Mouse (Mus musculus): ENCODE results near the gene Hnrnpf.
"Not testable (repeated sequence)": the region's sequence is repeated elsewhere in the genome, so short reads cannot be mapped to it uniquely, and the experiment has no call there.

Gene Hnrnpf

GRCm38 (mm10) chr6:117900126-117901080 is at the start of gene Hnrnpf:
Gene Hnrnpf (plus strand): TSS chr6:117900324.
- no peak for DNase-seq (ENCODE audit: low spot score)

DNA sequence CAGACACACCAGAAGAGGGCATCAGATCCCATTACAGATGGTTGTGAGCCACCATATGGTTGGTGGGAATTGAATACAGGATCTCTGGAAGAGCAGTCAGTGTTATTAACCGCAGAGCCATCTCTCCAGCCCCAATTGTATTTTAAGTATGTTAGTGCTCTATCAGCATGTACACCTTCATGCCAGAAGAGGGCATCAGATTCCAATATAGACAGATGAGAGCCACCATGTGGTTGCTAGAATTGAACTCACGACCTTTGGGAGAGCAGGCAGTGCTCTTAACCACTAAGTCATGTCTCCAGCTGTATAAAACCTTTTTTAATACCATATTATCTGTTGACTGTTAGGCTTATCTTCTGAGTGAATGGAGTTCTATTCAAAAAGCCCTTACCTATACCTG is 48.4 kb upstream of the Hnrnpf start:
- no peak for DNase-seq (ENCODE audit: low spot score)

GRCm38 (mm10) chr6:117857990-117858389 is 42.1 kb upstream of the Hnrnpf start:
- no peak for DNase-seq (ENCODE audit: low spot score)

GRCm38 (mm10) chr6:117861848-117862247 is 38.3 kb upstream of the Hnrnpf start, which contains the start of gene Zfp239:
Gene Zfp239 (plus strand): TSS chr6:117862100.
- DNase-seq (ENCODE audit: low spot score): peak; percentile 42

DNA sequence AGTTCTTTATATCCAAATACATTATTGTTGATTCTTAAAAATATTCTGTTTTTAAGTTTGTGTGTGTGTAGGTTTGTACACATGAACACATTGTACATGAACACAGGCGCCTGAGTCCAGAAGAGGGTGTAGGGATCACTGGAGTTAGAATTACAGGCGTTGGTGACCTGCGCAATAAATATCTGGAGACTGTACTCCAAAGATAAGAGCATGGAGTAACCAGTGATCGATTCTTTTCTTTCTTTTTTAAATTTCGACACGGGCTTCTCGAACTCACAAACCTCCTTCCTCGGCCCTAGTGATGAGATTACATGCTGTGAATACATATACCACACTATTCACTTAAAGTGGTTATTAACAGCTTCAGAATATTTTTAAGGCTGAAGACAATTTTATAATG is 37.7 kb upstream of the Hnrnpf start:
- DNase-seq (ENCODE audit: low spot score): no peak

DNA sequence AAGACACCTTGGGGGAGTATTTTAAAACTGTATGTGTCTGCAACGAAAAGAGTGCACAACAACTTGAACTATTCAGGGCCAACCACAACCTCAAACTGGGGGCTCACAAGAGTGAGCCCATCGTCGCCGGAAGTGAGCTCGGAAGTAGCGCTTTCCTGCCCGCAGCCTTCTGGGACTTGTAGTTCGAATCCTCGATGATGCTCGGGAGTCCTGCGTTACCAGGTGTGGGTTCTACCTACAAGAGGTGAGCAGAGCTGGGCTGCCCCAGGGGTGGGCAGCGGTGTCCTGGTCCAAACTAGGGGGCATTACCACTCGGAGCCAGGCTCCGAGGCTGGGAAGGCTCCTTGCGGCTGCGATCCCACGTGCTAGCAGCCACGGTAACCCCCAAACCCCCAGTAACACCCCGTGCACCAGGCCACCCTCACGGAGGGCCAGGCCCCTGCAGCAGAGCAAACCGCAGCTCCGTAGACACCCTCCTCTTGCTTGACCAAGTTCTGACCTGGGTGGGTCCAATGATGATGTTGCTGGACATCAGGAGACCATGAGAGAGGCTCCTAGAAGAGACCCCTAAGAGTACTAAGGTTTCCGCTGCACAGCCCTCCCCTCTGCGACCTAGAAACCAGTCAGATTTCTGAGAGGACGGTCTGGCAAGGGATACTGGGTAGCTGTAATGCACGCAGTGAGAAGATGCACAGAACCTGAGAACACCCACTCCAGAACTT is 37.1 kb upstream of the Hnrnpf start:
- DNase-seq (ENCODE audit: low spot score): peak; percentile 75

- no peak for DNase-seq (ENCODE audit: low spot score)
These were observed 36.4 kb upstream of the Hnrnpf start for GRCm38 (mm10) chr6:117863751-117864150.

- DNase-seq (ENCODE audit: low spot score): no peak
These were observed 31.9 kb upstream of the Hnrnpf start for GRCm38 (mm10) chr6:117868187-117868586.

DNA sequence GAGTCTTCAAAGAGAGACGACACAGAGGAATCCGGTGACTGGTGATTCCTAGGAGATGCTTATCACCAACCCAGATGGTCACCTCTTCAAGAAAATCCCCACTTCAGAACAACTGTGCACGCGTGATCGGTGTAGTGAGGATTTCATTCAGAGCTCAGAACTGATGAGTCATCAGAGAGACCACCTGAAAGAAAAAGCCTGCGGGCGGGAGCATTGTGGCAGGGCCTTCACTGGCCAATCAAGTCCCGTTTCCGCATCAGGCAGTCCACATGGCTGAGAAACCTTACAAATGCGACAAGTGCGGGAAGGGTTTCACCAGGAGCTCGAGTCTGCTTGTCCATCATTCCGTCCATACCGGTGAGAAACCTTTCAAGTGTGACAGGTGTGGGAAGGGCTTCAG is 29.1 kb upstream of the Hnrnpf start:
- DNase-seq (ENCODE audit: low spot score): peak; percentile 57

DNA sequence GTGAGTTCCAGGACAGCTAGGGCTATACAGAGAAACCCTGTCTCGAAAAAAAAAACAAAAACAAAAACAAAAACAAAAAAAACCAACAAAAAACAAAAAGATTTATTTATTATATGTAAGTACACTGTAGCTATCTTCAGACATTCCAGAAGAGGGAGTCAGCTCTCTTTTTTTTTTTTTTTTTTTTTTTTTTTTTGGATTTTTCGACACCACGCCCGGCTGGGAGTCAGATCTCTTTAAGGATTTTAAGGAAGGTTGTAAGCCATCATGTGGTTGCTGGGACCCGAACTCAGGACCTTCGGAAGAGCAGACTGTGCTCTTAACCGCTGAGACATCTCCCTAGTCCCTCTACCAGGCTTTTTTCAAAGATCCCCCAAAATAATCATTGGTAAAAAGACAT is 26.7 kb upstream of the Hnrnpf start:
- DNase-seq (ENCODE audit: low spot score): not testable (repeated sequence)

DNA sequence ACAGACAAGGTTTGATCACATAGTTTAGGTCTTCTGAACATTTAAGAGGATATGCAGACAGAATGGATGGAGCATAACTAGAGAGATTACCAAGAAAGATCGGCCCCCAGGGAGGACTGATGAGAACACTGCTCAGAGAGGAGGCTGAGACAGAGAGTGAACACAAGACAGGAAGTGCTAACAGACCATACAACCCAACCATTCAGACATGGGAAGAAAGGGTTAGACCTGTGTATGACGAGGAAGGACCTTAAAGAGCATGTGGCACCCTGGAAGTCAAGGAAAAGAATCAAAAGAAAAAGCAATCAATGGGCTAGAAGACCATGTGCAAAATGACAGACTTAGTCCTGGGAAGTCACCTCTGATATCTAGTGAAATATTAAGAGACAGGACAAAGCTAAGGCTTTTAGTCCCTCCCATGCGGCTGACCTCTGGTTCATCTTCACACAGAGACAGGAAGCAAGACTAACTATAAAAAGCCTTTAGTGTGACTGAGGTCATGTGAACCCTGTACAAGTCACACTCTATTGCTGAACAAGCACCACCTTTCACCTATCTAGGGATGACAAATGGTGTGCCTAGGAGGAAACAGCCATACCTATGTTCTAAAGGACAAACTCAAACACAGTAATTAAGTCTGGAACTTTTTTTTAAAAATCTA is 25.4 kb upstream of the Hnrnpf start:
- no peak for DNase-seq (ENCODE audit: low spot score)

GRCm38 (mm10) chr6:117878700-117879407 is 21.3 kb upstream of the Hnrnpf start:
- peak; percentile 91 for DNase-seq (ENCODE audit: low spot score)

DNA sequence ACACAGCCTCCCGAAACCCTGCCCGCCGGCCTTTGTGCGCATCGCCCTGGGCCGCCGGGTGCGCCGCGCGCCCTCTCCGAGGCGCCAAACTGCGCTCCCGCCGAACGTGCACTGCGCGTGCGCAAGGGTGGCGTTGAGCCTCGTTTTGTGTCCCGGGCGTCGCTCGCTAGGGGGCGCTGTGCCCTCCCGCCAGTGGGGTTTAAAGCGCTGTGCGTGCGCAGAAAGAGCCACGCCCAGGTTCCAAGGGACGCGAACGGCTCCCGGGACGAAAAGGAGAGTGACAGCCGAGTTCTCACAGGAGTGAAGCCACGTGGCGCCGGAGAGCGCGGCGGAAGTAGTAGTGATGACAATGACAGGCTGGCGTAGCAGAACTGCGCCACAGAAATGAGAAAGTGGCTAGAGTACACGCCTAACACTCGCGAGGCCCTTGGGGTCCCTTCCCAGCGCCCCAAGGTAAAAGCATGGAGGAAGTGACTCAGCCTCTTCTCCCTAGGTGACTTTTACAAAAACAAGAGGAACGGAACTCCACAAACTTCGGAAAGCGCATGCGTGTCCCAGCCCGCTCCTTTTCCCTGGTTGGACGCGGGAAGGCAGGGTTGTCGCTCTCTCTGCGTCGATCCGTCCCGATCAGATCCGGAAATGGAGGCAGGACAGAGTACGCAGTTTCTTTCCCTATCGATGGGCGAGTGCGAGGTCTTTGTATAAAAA is 20.6 kb upstream of the Hnrnpf start:
- DNase-seq (ENCODE audit: low spot score): peak; percentile 97

DNA sequence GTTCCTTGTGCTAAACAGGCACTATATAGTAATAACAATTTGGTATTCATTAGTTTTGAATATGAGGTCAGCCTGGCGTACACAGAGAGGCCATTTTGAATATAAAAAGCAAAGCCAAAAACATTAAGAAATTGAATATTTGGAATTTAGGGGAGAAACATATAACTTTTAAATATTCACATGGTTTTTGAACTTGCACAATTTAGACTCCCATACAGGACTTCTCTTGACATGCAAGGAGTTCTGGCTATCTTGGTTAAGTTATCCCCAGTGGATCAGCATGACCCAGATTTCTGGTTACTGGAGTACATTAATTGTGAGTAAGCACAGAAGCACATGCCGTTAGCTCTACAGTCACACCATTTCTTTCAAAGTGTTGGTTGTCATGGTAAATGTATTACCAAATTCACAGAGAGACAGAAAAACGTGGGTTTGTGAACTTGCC is 19.7 kb upstream of the Hnrnpf start:
- no peak for DNase-seq (ENCODE audit: low spot score)

GRCm38 (mm10) chr6:117881229-117881628 is 18.9 kb upstream of the Hnrnpf start:
- no peak for DNase-seq (ENCODE audit: low spot score)

GRCm38 (mm10) chr6:117881997-117882396 is 18.1 kb upstream of the Hnrnpf start:
- DNase-seq (ENCODE audit: low spot score): no peak

DNA sequence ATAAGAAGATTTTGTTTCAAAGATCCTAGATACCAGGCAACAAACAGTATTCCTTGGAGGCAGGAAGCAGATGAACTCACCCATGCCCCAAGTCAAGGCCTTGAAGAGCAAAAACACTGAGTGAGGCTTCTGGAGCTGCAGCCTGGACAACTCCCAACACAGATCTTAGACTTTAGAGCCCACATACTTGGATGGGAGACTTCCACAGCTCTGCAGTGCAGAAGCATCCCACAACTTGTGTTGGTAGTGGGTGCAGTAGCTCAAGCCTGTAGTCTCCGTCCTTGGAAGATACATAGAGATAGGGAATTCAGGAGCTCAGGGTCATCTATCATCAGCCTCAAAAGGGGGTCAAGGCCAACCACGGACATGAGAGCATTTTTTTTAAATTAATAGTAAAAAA is 14.2 kb upstream of the Hnrnpf start:
- no peak for DNase-seq (ENCODE audit: low spot score)

GRCm38 (mm10) chr6:117888032-117888431 is 12.1 kb upstream of the Hnrnpf start:
- no peak for DNase-seq (ENCODE audit: low spot score)

GRCm38 (mm10) chr6:117888642-117889096 is 11.5 kb upstream of the Hnrnpf start:
- no peak for DNase-seq (ENCODE audit: low spot score)

- no peak for DNase-seq (ENCODE audit: low spot score)
These were observed 9.9 kb upstream of the Hnrnpf start for GRCm38 (mm10) chr6:117890257-117890656.

Measured in testis, postnatal 14 days (tissue).